Mouse (Mus musculus): ENCODE results near the gene Kiss1.

The Kiss1 gene

DNA sequence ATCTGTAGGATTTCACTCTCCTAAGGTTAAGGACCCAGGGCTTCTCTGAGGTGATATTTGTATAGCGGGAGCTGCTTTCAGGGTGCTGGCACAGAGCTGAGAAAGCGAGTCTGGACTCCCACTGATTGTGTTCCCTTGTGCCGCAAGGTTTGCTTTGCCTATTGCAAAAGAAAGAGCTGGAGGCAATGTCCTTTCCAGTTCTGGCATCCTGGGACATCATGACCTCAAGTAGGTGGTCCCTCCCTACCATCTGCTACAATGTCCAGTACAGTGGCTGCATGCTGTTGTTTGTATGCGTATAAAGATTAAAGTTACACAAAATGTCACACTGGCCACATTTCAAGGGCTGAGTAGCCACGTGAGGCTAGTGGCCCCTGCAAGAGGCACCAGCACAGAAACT, 40.4 kb downstream of the Kiss1 start:
- DNase-seq (ENCODE audit: low read depth) = no peak

- peak; percentile 35 for DNase-seq (ENCODE audit: low read depth)
Observed at GRCm38 (mm10) chr1:133363276-133364021, 41.8 kb downstream of the Kiss1 start, which contains the start of gene Etnk2. Gene Etnk2 (plus strand): TSS chr1:133363572.

DNA sequence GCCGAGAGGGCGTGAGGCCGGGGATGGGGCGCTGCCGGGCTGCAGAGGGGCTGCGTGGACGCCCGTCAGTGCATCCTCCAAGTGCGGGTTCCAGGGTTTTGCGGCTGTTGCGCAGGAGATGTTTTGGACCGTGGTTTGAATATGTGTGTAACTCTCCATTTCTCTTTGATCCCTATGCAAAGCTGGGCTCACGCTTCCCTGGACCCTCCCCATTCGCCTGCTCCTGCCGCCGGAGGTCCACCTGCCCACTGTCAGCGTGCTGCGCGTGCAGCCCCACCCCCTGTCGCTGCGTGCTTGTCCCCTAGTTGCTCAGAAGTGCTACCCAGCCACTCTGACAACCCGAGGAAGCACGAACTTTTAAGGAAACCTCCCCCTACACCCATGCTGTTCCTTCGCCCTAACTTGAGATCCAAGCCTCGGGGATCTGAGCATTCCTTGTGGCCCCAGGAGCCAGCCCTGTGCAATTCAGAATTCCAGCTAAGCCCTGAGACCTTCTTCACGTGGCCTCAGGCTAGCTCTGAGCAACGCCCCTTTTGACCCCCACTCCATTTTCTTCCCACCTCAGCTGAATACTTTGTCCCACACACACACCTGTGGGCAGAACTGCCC, 42.5 kb downstream of the Kiss1 start:
- DNase-seq (ENCODE audit: low read depth) = no peak

DNA sequence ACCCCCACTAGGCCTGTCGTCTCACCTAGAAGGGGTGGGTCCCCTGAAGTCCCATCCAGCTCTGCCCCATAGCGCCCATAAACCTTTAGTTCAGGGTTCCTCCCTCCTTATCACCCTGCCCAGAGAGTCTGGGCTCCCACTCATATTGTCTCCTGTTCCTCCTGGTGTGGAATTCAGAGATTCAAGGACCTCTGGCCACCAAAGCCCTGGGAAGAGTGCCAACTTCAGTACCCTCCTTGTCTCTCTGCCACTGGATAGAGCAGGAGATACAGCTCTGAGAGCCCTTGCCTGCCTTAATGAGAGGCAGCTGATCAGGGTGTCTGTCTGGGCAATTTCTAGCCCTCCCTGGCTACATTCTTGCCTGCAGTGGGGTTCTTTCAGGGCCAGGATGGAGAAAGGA, 43.2 kb downstream of the Kiss1 start:
- no peak for DNase-seq (ENCODE audit: low read depth)

DNA sequence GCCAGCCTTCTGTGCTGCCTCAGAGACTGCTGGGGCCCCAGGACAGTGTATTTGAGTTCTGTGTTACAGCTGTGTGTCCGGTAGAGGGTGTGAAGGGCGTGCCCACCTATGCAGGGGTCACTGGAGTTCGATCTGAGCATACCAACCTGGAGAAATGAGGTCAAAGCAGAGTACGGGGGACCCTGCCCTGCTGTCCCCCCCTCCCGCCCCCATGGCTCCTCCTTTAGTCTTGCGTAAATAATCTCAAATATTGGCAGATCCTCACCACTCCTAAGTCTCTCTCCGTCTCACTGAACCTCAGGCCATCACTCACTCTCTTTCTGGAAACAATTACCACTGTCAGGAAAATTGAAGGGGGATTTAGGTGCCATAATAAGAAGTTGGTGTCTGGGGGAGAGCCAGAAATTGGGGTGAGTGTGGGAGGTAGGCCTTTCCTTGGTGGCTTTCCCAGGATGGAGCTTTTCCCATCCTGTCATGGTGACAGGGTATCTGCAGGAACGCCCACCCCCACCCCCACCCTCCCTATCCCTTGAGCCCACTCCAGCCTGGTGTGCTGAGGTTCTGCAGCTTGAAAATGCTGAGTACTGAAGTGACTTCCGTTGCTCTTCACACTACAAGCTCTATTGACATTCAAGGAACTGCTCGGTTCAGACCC, 45.4 kb downstream of the Kiss1 start:
- DNase-seq (ENCODE audit: low read depth) = no peak

GRCm38 (mm10) chr1:133367606-133368488, 46.2 kb downstream of the Kiss1 start:
- DNase-seq (ENCODE audit: low read depth) = no peak

- no peak for DNase-seq (ENCODE audit: low read depth)
Observed at GRCm38 (mm10) chr1:133368644-133369043, 47.0 kb downstream of the Kiss1 start.

DNA sequence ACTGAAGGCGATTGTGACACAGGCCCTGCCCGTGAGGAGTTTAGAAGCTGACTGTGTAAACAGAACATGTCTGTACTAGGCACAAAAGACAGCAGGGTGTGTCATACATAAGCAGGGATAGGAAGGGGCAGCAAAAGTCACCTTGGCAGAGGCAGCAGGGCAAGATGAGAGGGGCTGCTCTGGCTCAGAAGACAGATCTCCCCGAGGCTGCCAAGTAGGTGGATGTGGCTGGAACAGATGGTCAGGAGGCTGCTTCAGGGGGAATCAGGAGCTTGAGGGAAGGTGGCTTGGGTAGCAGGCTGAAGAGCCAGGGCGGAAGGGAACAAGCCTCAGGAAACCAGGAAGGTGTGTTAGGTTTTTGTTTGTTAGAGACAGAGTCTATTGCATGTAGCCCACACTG, 48.7 kb downstream of the Kiss1 start:
- no peak for DNase-seq (ENCODE audit: low read depth)

GRCm38 (mm10) chr1:133371431-133371830, 49.8 kb downstream of the Kiss1 start:
- DNase-seq (ENCODE audit: low read depth) = no peak

DNA sequence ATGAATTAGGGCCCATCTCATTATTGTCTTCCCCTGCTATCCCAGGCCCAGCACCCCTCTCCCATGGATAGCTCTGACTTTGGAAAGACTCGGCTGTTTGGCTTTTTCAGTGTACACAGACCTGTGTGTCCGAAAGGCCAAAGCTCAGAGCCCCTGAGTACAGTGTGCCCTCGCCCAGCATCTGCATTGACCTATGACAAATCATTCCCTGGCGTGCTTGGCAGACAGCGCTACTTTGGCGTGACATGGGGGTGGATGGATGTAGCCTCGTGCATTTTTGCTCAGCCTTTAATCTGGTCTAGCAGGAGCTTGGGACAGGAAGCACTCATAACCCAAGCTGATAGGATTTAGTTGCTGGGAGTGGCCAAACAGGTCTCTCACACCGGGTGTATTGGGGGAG, 50.4 kb downstream of the Kiss1 start:
- DNase-seq (ENCODE audit: low read depth) = no peak

DNA sequence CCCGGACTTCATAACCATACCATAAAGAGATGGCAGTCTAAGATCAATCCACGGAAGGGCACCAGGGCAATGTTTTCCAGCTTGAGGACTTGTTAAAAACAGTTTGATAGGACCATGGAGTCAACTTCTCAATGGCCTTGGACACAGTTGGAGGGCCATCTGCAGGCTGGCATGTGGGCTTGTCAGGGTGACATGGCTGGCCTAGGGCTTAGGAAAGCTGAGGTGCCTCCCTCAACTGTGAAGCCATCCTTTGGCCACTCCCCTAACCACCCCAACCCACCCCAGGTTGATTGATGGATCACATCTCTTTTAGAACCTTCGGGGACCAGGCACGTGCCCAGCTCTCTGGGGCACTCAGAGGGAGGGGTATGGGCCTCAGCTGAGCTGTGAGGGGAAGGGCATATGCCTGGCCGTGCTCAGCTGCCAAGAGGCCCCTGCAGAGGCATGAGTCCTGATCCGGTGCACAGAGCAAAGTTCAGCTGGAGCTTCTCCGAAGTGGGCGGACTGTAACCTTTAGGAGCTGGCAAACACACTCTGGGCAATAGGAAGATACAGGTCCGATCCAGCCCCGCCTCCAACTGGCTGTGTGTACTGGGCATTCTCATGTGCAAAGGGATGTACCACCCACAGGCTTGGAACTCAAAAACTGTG, 54.1 kb downstream of the Kiss1 start:
- no peak for DNase-seq (ENCODE audit: low read depth)

- DNase-seq (ENCODE audit: low read depth) = no peak
Observed at GRCm38 (mm10) chr1:133377547-133377946, 55.9 kb downstream of the Kiss1 start.
